Mouse (Mus musculus): Measurements from ENCODE around the gene Ube2q1.

The Ube2q1 gene

GRCm38 (mm10) chr3:89772968-89773709 lies at the start of gene Ube2q1:
TSS of gene Ube2q1 (plus strand) at chr3:89773616.
- DNase-seq, result peak; percentile 98

- peak; percentile 63 for DNase-seq
These were observed 46.4 kb upstream of the Ube2q1 start for GRCm38 (mm10) chr3:89727028-89727427.

GRCm38 (mm10) chr3:89728848-89729247 lies 44.6 kb upstream of the Ube2q1 start:
- DNase-seq, result no peak

GRCm38 (mm10) chr3:89730350-89731331 lies 42.8 kb upstream of the Ube2q1 start:
- peak; percentile 93 for DNase-seq

- no peak for DNase-seq
These were observed 41.3 kb upstream of the Ube2q1 start for GRCm38 (mm10) chr3:89732091-89732490.

GRCm38 (mm10) chr3:89738509-89738908 lies 34.9 kb upstream of the Ube2q1 start:
- no peak for DNase-seq

- peak; percentile 56 for DNase-seq
These were observed 21.1 kb upstream of the Ube2q1 start for GRCm38 (mm10) chr3:89752307-89752706.

- no peak for DNase-seq
These were observed 18.1 kb upstream of the Ube2q1 start for GRCm38 (mm10) chr3:89755283-89755682.

- DNase-seq, result no peak
These were observed 15.6 kb upstream of the Ube2q1 start for GRCm38 (mm10) chr3:89757851-89758250.

- DNase-seq, result no peak
These were observed 13.6 kb upstream of the Ube2q1 start for GRCm38 (mm10) chr3:89759786-89760185.

GRCm38 (mm10) chr3:89764119-89764724 lies 9.2 kb upstream of the Ube2q1 start, which contains the start of gene Chrnb2:
TSS of gene Chrnb2 (minus strand) at chr3:89764632.
- DNase-seq, result peak; percentile 93

- DNase-seq, result no peak
These were observed 3.8 kb upstream of the Ube2q1 start for GRCm38 (mm10) chr3:89769584-89769983.

- DNase-seq, result no peak
These were observed 2.9 kb upstream of the Ube2q1 start for GRCm38 (mm10) chr3:89770425-89771002.

- peak; percentile 86 for DNase-seq
These were observed 838 bp upstream of the Ube2q1 start for GRCm38 (mm10) chr3:89772588-89772967.

GRCm38 (mm10) chr3:89773740-89774211 lies 360 bp downstream of the Ube2q1 start:
- DNase-seq, result peak; percentile 69

- DNase-seq, result no peak
These were observed 982 bp downstream of the Ube2q1 start for GRCm38 (mm10) chr3:89774236-89774960.

- DNase-seq, result no peak
These were observed 2.6 kb downstream of the Ube2q1 start for GRCm38 (mm10) chr3:89776001-89776400.

- DNase-seq, result no peak
These were observed 6.7 kb downstream of the Ube2q1 start for GRCm38 (mm10) chr3:89780102-89780501.

- no peak for DNase-seq
These were observed 8.2 kb downstream of the Ube2q1 start for GRCm38 (mm10) chr3:89781640-89782039.

GRCm38 (mm10) chr3:89784991-89785753 lies 11.8 kb downstream of the Ube2q1 start:
- DNase-seq, result peak; percentile 88

GRCm38 (mm10) chr3:89786275-89786674 lies 12.9 kb downstream of the Ube2q1 start:
- DNase-seq, result no peak
